Mouse (Mus musculus) mature B cell (primary cell): Measurements from ENCODE around the gene Grik1.

Experiments used
- in situ Hi-C: fragments of 300-500 bp; cut with MboI; formaldehyde crosslinking; loops from 2 replicates; pipeline ENCODE4 v1.14.3; 2019

The Grik1 gene

GRCm38 (mm10) chr16:87864526-87864925 lies 425.5 kb downstream of the Grik1 start:
- in situ Hi-C loops = no loop called here

GRCm38 (mm10) chr16:87861722-87862121 lies 428.3 kb downstream of the Grik1 start:
- in situ Hi-C loops = no loop called here

- in situ Hi-C loops = no loop called here
These were observed 436.5 kb downstream of the Grik1 start for GRCm38 (mm10) chr16:87853451-87854085.

GRCm38 (mm10) chr16:87851550-87851949 lies 438.5 kb downstream of the Grik1 start:
- in situ Hi-C loops = no loop called here

GRCm38 (mm10) chr16:87848799-87849198 lies 441.3 kb downstream of the Grik1 start:
- in situ Hi-C loops = no loop called here
